Mouse (Mus musculus): ENCODE results near the gene Cpne4. TPM values are rescaled to one million over a fixed set of nuclear protein-coding genes. Genes with fewer than 3 reads are reported as not detected.

Cpne4 gene
- total and polyA plus RNA-seq, 2 experiments = not detected

DNA sequence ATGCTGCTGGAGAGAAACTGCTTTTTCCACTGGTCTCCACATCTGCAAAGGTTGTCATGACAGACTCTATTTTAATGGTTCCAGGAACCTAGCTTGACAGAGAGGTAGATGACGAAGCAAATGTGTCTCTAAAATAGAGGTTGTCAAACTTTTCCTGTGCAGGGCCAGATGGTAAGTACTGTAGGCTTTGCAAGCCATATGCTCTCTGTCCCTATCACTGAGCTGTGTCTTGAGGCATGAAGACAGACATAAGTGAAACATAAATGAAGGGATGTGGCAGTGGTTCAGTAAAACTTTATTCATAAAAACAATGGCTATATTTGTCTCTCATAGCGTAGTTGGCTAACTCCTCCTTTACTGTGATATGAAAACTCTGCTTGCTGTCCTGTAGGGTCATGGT lies 366.2 kb downstream of the Cpne4 start:
- Histone ChIP-seq H3K27me3 (ENCODE audit: control insufficient read depth, insufficient read depth, low read length) (no peaks in the 10 kb centered on the region), H3K4me3 (ENCODE audit: insufficient read depth, low read depth, low read length) (no peak overlapping the region), H3K27ac (replicated peaks; ENCODE audit: insufficient read depth, low read depth, low read length) (no peak overlapping the region), H3K4me1 (ENCODE audit: control insufficient read depth, insufficient read depth, low read length) (no peaks in the 10 kb centered on the region), H3K79me2 (ENCODE audit: control insufficient read depth, insufficient read depth, low read length) (no peaks in the 10 kb centered on the region), H3K9ac (ENCODE audit: low read depth, low read length) (no peak overlapping the region), H3K36me3 (ENCODE audit: control insufficient read depth, insufficient read depth, low read length) (no peaks in the 10 kb centered on the region)
- TF ChIP-seq CTCF (IDR thresholded peaks at IDR 0.05; ENCODE audit: low read depth, low read length) (no peak), POLR2A (IDR thresholded peaks at IDR 0.05; ENCODE audit: extremely low read depth, insufficient read depth, low read length) (no peak)
- no peak for DNase-seq (ENCODE audit: extremely low read depth, low read depth, low spot score)
- WGBS = 77% methylated on average over 2 of the region's 2 CpGs

- no peak overlapping the region for H3K4me3 ChIP-seq (ENCODE audit: insufficient read depth, low read depth, low read length)
- H3K79me2 ChIP-seq (ENCODE audit: control insufficient read depth, insufficient read depth, low read length) = no peaks in the 10 kb centered on the region
- WGBS = 89% methylated on average over 4 of the region's 4 CpGs
- H3K27ac ChIP-seq (replicated peaks; ENCODE audit: insufficient read depth, low read depth, low read length) = no peak overlapping the region
- H3K36me3 ChIP-seq (ENCODE audit: control insufficient read depth, insufficient read depth, low read length) = no peaks in the 10 kb centered on the region
- H3K4me1 ChIP-seq (ENCODE audit: control insufficient read depth, insufficient read depth, low read length) = no peaks in the 10 kb centered on the region
- no peaks in the 10 kb centered on the region for H3K27me3 ChIP-seq (ENCODE audit: control insufficient read depth, insufficient read depth, low read length)
- DNase-seq (ENCODE audit: extremely low read depth, low read depth, low spot score) = no peak
- TF ChIP-seq POLR2A (IDR thresholded peaks at IDR 0.05; ENCODE audit: extremely low read depth, insufficient read depth, low read length) (no peak), CTCF (IDR thresholded peaks at IDR 0.05; ENCODE audit: low read depth, low read length) (no peak)
- H3K9ac ChIP-seq (ENCODE audit: low read depth, low read length) = no peak overlapping the region
These were observed 374.1 kb downstream of the Cpne4 start for GRCm38 (mm10) chr9:104921197-104921596.

GRCm38 (mm10) chr9:104922051-104922450 lies 375.0 kb downstream of the Cpne4 start:
- TF ChIP-seq CTCF (IDR thresholded peaks at IDR 0.05; ENCODE audit: low read depth, low read length) = no peak
- TF ChIP-seq POLR2A (IDR thresholded peaks at IDR 0.05; ENCODE audit: extremely low read depth, insufficient read depth, low read length) = no peak
- Histone ChIP-seq H3K79me2 (ENCODE audit: control insufficient read depth, insufficient read depth, low read length) (no peaks in the 10 kb centered on the region), H3K9ac (ENCODE audit: low read depth, low read length) (no peak overlapping the region), H3K4me1 (ENCODE audit: control insufficient read depth, insufficient read depth, low read length) (no peaks in the 10 kb centered on the region), H3K27ac (replicated peaks; ENCODE audit: insufficient read depth, low read depth, low read length) (no peak overlapping the region), H3K27me3 (ENCODE audit: control insufficient read depth, insufficient read depth, low read length) (no peaks in the 10 kb centered on the region), H3K36me3 (ENCODE audit: control insufficient read depth, insufficient read depth, low read length) (no peaks in the 10 kb centered on the region), H3K4me3 (ENCODE audit: insufficient read depth, low read depth, low read length) (no peak overlapping the region)
- no peak for DNase-seq (ENCODE audit: extremely low read depth, low read depth, low spot score)
- WGBS = 59% methylated on average over 2 of the region's 2 CpGs

DNA sequence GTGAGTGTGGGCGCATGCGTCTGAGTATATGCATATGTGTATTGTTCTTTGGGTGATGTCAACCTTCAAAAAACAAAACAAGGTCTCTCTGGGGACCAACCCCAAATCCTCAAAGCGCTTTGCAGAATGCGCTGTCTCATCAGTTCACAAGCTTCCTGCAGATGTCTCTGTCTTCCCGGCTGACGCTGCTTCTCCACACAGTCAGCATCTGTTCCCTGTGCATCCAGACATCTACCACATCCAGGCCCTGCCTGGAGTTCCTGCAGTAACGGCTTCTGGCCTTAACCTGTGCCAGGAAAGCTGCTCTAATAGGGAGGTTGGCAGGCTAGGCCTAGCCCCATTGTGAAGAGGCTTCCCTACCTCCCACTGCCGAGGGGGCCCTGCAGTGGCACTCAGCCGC lies 381.7 kb downstream of the Cpne4 start:
- Histone ChIP-seq H3K4me1 (ENCODE audit: control insufficient read depth, insufficient read depth, low read length) (no peaks in the 10 kb centered on the region), H3K36me3 (ENCODE audit: control insufficient read depth, insufficient read depth, low read length) (no peaks in the 10 kb centered on the region), H3K9ac (ENCODE audit: low read depth, low read length) (no peak overlapping the region), H3K4me3 (ENCODE audit: insufficient read depth, low read depth, low read length) (no peak overlapping the region), H3K27ac (replicated peaks; ENCODE audit: insufficient read depth, low read depth, low read length) (no peak overlapping the region), H3K27me3 (ENCODE audit: control insufficient read depth, insufficient read depth, low read length) (no peaks in the 10 kb centered on the region), H3K79me2 (ENCODE audit: control insufficient read depth, insufficient read depth, low read length) (no peaks in the 10 kb centered on the region)
- no peak for TF ChIP-seq CTCF (IDR thresholded peaks at IDR 0.05; ENCODE audit: low read depth, low read length)
- TF ChIP-seq POLR2A (IDR thresholded peaks at IDR 0.05; ENCODE audit: extremely low read depth, insufficient read depth, low read length) = no peak
- 79% methylated on average over 9 of the region's 9 CpGs for WGBS
- no peak for DNase-seq (ENCODE audit: extremely low read depth, low read depth, low spot score)

DNA sequence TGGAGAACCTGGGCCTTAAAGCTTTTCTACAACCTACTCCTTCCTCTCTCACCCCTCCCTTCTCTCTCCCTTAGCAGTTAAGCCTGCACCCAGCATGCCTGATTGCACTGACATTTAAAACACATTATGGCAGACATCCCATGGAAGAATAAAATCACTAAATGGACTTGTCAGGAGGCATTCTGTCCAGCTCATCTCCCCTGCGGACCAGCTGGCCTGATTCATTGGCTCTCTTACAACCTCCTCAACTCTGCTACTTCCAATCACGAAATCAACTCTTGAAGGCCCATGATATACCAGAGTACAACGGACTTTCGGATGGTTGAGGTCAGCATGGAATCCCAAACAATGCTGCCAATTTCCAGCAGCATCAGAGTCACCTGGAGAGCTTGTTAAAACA lies 393.3 kb downstream of the Cpne4 start:
- no peaks in the 10 kb centered on the region for H3K79me2 ChIP-seq (ENCODE audit: control insufficient read depth, insufficient read depth, low read length)
- H3K36me3 ChIP-seq (ENCODE audit: control insufficient read depth, insufficient read depth, low read length) = no peaks in the 10 kb centered on the region
- TF ChIP-seq POLR2A (IDR thresholded peaks at IDR 0.05; ENCODE audit: extremely low read depth, insufficient read depth, low read length) = no peak
- no peak for TF ChIP-seq CTCF (IDR thresholded peaks at IDR 0.05; ENCODE audit: low read depth, low read length)
- no peak overlapping the region for H3K27ac ChIP-seq (replicated peaks; ENCODE audit: insufficient read depth, low read depth, low read length)
- H3K4me3 ChIP-seq (ENCODE audit: insufficient read depth, low read depth, low read length) = no peak overlapping the region
- no peaks in the 10 kb centered on the region for H3K27me3 ChIP-seq (ENCODE audit: control insufficient read depth, insufficient read depth, low read length)
- DNase-seq (ENCODE audit: extremely low read depth, low read depth, low spot score) = no peak
- H3K4me1 ChIP-seq (ENCODE audit: control insufficient read depth, insufficient read depth, low read length) = no peaks in the 10 kb centered on the region
- 70% methylated on average over 4 of the region's 4 CpGs for WGBS
- no peak overlapping the region for H3K9ac ChIP-seq (ENCODE audit: low read depth, low read length)

DNA sequence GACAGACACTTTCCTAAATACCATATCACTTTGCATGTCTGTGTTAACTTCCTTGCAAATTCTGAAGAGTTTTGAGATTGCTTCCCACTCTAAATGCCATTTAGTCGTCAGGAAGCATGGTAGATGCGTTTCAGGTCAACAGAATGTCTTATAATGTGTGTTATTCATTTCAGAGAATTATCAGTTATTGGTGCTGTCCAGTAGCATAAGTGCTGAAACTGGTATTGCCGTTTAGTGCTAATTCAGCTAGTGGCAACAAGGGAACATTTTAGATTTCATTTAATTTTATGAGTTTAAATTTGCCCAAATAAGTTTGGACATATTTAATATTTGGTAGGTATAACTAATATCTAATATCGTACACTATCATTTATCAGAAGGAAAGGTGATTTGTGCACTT lies 403.5 kb downstream of the Cpne4 start:
- TF ChIP-seq CTCF (IDR thresholded peaks at IDR 0.05; ENCODE audit: low read depth, low read length) (no peak), POLR2A (IDR thresholded peaks at IDR 0.05; ENCODE audit: extremely low read depth, insufficient read depth, low read length) (no peak)
- 52% methylated on average over 4 of the region's 4 CpGs for WGBS
- no peaks in the 10 kb centered on the region for H3K79me2 ChIP-seq (ENCODE audit: control insufficient read depth, insufficient read depth, low read length)
- no peak overlapping the region for H3K9ac ChIP-seq (ENCODE audit: low read depth, low read length)
- no peaks in the 10 kb centered on the region for H3K36me3 ChIP-seq (ENCODE audit: control insufficient read depth, insufficient read depth, low read length)
- no peaks in the 10 kb centered on the region for H3K27me3 ChIP-seq (ENCODE audit: control insufficient read depth, insufficient read depth, low read length)
- H3K27ac ChIP-seq (replicated peaks; ENCODE audit: insufficient read depth, low read depth, low read length) = no peak overlapping the region
- DNase-seq (ENCODE audit: extremely low read depth, low read depth, low spot score) = no peak
- H3K4me3 ChIP-seq (ENCODE audit: insufficient read depth, low read depth, low read length) = no peak overlapping the region
- H3K4me1 ChIP-seq (ENCODE audit: control insufficient read depth, insufficient read depth, low read length) = no peaks in the 10 kb centered on the region
